Mouse (Mus musculus) liver, embryonic 14.5 days (tissue): ENCODE results near the gene Rbm47. TPM values are rescaled to one million over a fixed set of nuclear protein-coding genes. Genes with fewer than 3 reads are reported as not detected.

Experiments
- ATAC-seq: fragments of 200-750 bp; cut with Nextera tagmentation; 2 replicates; pipeline ENCODE4 v1.8.0; 2017; ENCODE audit warnings: moderate number of reproducible peaks, mild to moderate bottlenecking, moderate library complexity; ENCODE audit not compliant: insufficient read depth
- DNase-seq, 3 experiments: peaks; one replicate each; pipeline ENCODE4 v3.0.0-alpha.2; 2012 to 2013; ENCODE audit warnings: low read depth in 3 of 3, low spot score in 3 of 3
- H3K27ac ChIP-seq: fragments of 300-500 bp; sonication (generic); 2 replicates; pipeline ENCODE4 v1.5.1; 2014; ENCODE audit warnings: moderate library complexity, mild to moderate bottlenecking, control low read depth, inconsistent platforms
- H3K27me3 ChIP-seq: fragments of 300-500 bp; sonication (generic); 2 replicates; pipeline ENCODE4 v1.6.1; 2014; ENCODE audit warnings: mild to moderate bottlenecking, low read length, moderate library complexity; ENCODE audit not compliant: control insufficient read depth, insufficient read depth
- H3K36me3 ChIP-seq: fragments of 300-500 bp; sonication (generic); replicated peaks from 2 replicates; pipeline ENCODE4 v1.6.1; 2014; ENCODE audit warnings: low read depth; ENCODE audit not compliant: control insufficient read depth, insufficient read depth
- H3K4me1 ChIP-seq, 2 experiments: fragments of 200-500 bp in 1 of 2; fragments of 300-500 bp in 1 of 2; sonication (generic) in 1 of 2; replicated peaks; 2 replicates each; pipeline ENCODE4 v1.6.1; 2012 to 2014; ENCODE audit warnings: antibody characterized with exemption in 1 of 2, inconsistent platforms in 1 of 2, low read length in 1 of 2; ENCODE audit not compliant: control insufficient read depth in 2 of 2, insufficient read depth in 2 of 2
- H3K4me2 ChIP-seq: fragments of 300-500 bp; sonication (generic); 2 replicates; pipeline ENCODE4 v1.6.1; 2014; ENCODE audit warnings: low read depth, mild to moderate bottlenecking, control low read depth, moderate library complexity
- H3K4me3 ChIP-seq, 2 experiments: fragments of 200-500 bp in 1 of 2; fragments of 300-500 bp in 1 of 2; sonication (generic) in 1 of 2; 2 replicates each; pipeline ENCODE4 v1.5.1; 2012 to 2014; ENCODE audit warnings: low read depth in 2 of 2, low read length in 2 of 2, mild to moderate bottlenecking in 2 of 2, control low read depth in 1 of 2, inconsistent platforms in 1 of 2, moderate library complexity in 1 of 2; ENCODE audit not compliant: insufficient read depth in 1 of 2
- H3K9ac ChIP-seq: fragments of 300-500 bp; sonication (generic); replicated peaks from 2 replicates; pipeline ENCODE4 v1.6.1; 2014; ENCODE audit warnings: mild to moderate bottlenecking, control low read depth, moderate library complexity
- H3K9me3 ChIP-seq: fragments of 300-500 bp; sonication (generic); 2 replicates; pipeline ENCODE4 v1.6.1; 2016; ENCODE audit warnings: low read length, mixed read lengths; ENCODE audit not compliant: control insufficient read depth
- CTCF ChIP-seq: IDR thresholded peaks from 2 replicates; pipeline ENCODE4 v1.5.1; 2016; ENCODE audit warnings: antibody characterized with exemption, low read depth, control low read depth
- EP300 ChIP-seq: IDR thresholded peaks from 2 replicates; pipeline ENCODE4 v1.6.1; 2016; ENCODE audit warnings: antibody characterized with exemption, low read depth
- WGBS: fragments of 180-500 bp; shearing (Covaris S2); extraction: QIAGEN DNeasy Blood & Tissue Kit; methylation state at CpG from one replicate; pipeline ENCODE4 v1.1.7; 2014; ENCODE audit not compliant: insufficient replicate concordance; 5-methylcytosine and 5-hydroxymethylcytosine counted together
- polyA plus RNA-seq, 2 experiments: library from polyadenylated mRNA; depleted of rRNA in 1 of 2; stranded (reverse) in 1 of 2; unstranded in 1 of 2; fragments of >200 nt; fragmentation: Nextera tagmentation in 1 of 2; extraction: Ambion mirVana in 1 of 2; gene quantifications; 2 replicates each; pipeline versions ENCODE4 v1.2.1 to v1.2.3; 2012 to 2014

Rbm47 gene
- polyA plus RNA-seq, 2 experiments, result 3.1 to 7.7 TPM

- Histone ChIP-seq H3K9me3 (no peaks in the 10 kb centered on the region), H3K27ac (no peak overlapping the region), H3K4me1 (peaks cover 0 to 4% of the 10 kb centered on the region in 2 experiments; a peak in 1 of 4 replicates), H3K36me3 (no peaks in the 10 kb centered on the region), H3K4me2 (no peak overlapping the region), H3K27me3 (no peaks in the 10 kb centered on the region), H3K4me3 (no peak overlapping the region), H3K9ac (no peak overlapping the region)
- DNase-seq, result no peak
- TF ChIP-seq EP300, result no peak
- TF ChIP-seq CTCF, result no peak
- ATAC-seq, result no peak
- WGBS, result 60% methylated on average over 2 of the region's 2 CpGs
These were observed 133.1 kb downstream of the Rbm47 start for GRCm38 (mm10) chr5:66039813-66040212.

- Histone ChIP-seq H3K9me3 (no peaks in the 10 kb centered on the region), H3K4me3 (no peak overlapping the region), H3K4me1 (peaks cover 0 to 2% of the 10 kb centered on the region in 2 experiments; a peak in 2 of 4 replicates), H3K27me3 (no peaks in the 10 kb centered on the region), H3K36me3 (no peaks in the 10 kb centered on the region), H3K4me2 (no peak overlapping the region), H3K9ac (no peak overlapping the region), H3K27ac (no peak overlapping the region)
- 65% methylated on average over 6 of the region's 6 CpGs for WGBS
- DNase-seq (no peak), ATAC-seq (no peak)
- TF ChIP-seq EP300 (no peak), CTCF (no peak)
These were observed 135.9 kb downstream of the Rbm47 start for GRCm38 (mm10) chr5:66037066-66037465.

- Histone ChIP-seq H3K9ac (no peak overlapping the region), H3K4me2 (no peak overlapping the region), H3K27ac (no peak overlapping the region), H3K9me3 (no peaks in the 10 kb centered on the region), H3K27me3 (no peaks in the 10 kb centered on the region), H3K4me3 (no peak overlapping the region), H3K4me1 (peaks cover 0 to 5% of the 10 kb centered on the region in 2 experiments; a peak in 2 of 4 replicates), H3K36me3 (no peaks in the 10 kb centered on the region)
- no peak for TF ChIP-seq EP300
- TF ChIP-seq CTCF, result no peak
- no peak for ATAC-seq
- WGBS, result 57% methylated on average over 7 of the region's 7 CpGs
- no peak for DNase-seq
These were observed 136.4 kb downstream of the Rbm47 start for GRCm38 (mm10) chr5:66036440-66037054.

GRCm38 (mm10) chr5:66034375-66035195 lies 138.3 kb downstream of the Rbm47 start:
- peaks cover 0 to 8% of the 10 kb centered on the region in 2 experiments; a peak in 2 of 4 replicates for H3K4me1 ChIP-seq
- no peaks in the 10 kb centered on the region for H3K36me3 ChIP-seq
- no peak overlapping the region for H3K4me3 ChIP-seq
- no peak overlapping the region for H3K4me2 ChIP-seq
- TF ChIP-seq EP300, result no peak
- TF ChIP-seq CTCF, result no peak
- ATAC-seq, result no peak
- H3K9ac ChIP-seq, result no peak overlapping the region
- WGBS, result 65% methylated on average over 14 of the region's 14 CpGs
- H3K9me3 ChIP-seq, result no peaks in the 10 kb centered on the region
- DNase-seq, result no peak
- no peak overlapping the region for H3K27ac ChIP-seq
- no peaks in the 10 kb centered on the region for H3K27me3 ChIP-seq

- ATAC-seq (no peak), DNase-seq (no peak)
- WGBS, result 79% methylated on average over 1 of the region's 1 CpGs
These were observed 140.1 kb downstream of the Rbm47 start for GRCm38 (mm10) chr5:66032826-66033225.

More at GRCm38 (mm10) chr5:66032826-66033225, 140.1 kb downstream of the Rbm47 start:
- H3K27me3 ChIP-seq, result no peaks in the 10 kb centered on the region
- H3K4me3 ChIP-seq, result no peak overlapping the region
- H3K4me2 ChIP-seq, result no peak overlapping the region
- no peak overlapping the region for H3K27ac ChIP-seq
- H3K36me3 ChIP-seq, result no peaks in the 10 kb centered on the region
- H3K4me1 ChIP-seq, result peaks cover 0 to 8% of the 10 kb centered on the region in 2 experiments; a peak in 2 of 4 replicates
- no peak overlapping the region for H3K9ac ChIP-seq
- H3K9me3 ChIP-seq, result no peaks in the 10 kb centered on the region
- TF ChIP-seq CTCF (no peak), EP300 (no peak)
